Mouse (Mus musculus): Measurements from ENCODE around the gene Galm.

DNA sequence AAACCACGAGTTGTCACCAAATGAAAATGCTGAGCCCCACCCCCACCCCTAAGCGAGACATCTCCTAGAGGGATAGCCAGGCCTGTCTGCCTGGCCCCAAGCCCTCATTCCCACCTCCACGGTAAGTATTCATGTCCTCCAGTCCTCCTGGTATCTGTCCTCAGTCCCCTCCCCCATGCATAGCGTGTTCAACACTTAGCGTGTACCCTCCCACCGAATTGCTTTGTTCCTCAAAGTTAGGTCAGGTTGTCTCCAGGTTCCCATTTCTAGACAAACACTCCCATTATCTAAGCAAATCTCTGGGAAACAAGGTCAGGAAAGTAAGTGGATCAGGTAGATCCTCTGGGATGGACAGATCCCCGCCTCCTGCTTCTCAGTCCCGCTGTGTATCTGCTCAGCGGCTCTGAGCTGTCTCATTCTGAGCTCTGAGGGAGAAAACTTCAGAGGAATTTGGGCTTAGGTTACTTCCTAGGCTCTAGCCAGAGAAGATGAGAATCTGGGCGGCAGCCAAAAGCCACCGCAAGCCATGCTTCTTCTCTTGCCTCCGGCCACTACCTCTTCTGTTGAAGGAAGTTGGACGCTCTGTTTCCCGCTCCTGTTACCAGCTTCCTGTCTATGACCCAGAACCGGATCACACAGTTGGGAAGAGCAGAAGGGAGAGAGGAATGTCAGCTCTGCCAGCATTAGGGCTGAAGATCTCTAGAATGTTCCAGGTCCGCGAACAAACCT lies 11.3 kb downstream of the Galm start:
- TF ChIP-seq E2F4 (IDR thresholded peaks at IDR 0.05; ENCODE audit: insufficient read depth) (no peak), MYOD1 (IDR thresholded peaks at IDR 0.05; ENCODE audit: control insufficient read depth in 1 of 3, insufficient read length in 2 of 3, low read depth in 2 of 3) (no peak), POLR2A (IDR thresholded peaks at IDR 0.05; ENCODE audit: insufficient read length, low read depth) (no peak), POLR2AphosphoS2 (IDR thresholded peaks at IDR 0.05; ENCODE audit: insufficient read length, low read depth) (no peak), REST (IDR thresholded peaks at IDR 0.05; ENCODE audit: insufficient read depth, insufficient read length) (no peak), MAX (IDR thresholded peaks at IDR 0.05; ENCODE audit: low read depth) (no peak)
